Mouse (Mus musculus): ENCODE results near the gene Supt16.

Gene Supt16

GRCm38 (mm10) chr14:52118823-52119608 lies 78.2 kb downstream of the Supt16 start:
- ChIA-PET CTCF (interaction anchor here (0.6 to 2.3 kb wide), 17 partner anchors 11 to 220 kb away, joined by 3 to 8 read pairs (median 4); partner anchors contain the start of genes Hnrnpc (in 3 of the 4) and Supt16 (in 1 of the 4)), POLR2A (interaction anchor here in 3 of 4 experiments (0.5 to 12.3 kb wide), 71 partner anchors 9 to 236 kb away, joined by 3 to 345 read pairs (median 4); partner anchors contain the start of genes Hnrnpc (in 3 of the 3), Chd8 (in 2 of the 3), Supt16 (in 2 of the 3) and Mettl3 (in 1 of the 3))

- ChIA-PET CTCF (interaction anchor here in 3 of 4 experiments (0.6 to 2.3 kb wide), 14 partner anchors 10 to 188 kb away, joined by 3 to 8 read pairs (median 4); partner anchors contain the start of genes Hnrnpc (in 3 of the 3) and Supt16 (in 1 of the 3)), POLR2A (interaction anchor here in 3 of 4 experiments (0.5 to 12.3 kb wide), 58 partner anchors 8 to 246 kb away, joined by 3 to 345 read pairs (median 6); partner anchors contain the start of genes Hnrnpc (in 3 of the 3), Chd8 (in 2 of the 3), Supt16 (in 2 of the 3) and Mettl3 (in 1 of the 3))
These were observed 78.8 kb downstream of the Supt16 start for GRCm38 (mm10) chr14:52118456-52118822.

GRCm38 (mm10) chr14:52117241-52117640 lies 80.0 kb downstream of the Supt16 start:
- ChIA-PET CTCF (interaction anchor here in 1 of 4 experiments (0.5 to 1.1 kb wide), 2 partner anchors 29 to 234 kb away, joined by 3 to 5 read pairs; no protein-coding TSS in a partner anchor), POLR2A (interaction anchor here in 2 of 4 experiments (0.6 to 19.3 kb wide), 5 partner anchors 14 to 205 kb away, joined by 3 to 611 read pairs (median 149); partner anchors contain the start of gene Hnrnpc (in 2 of the 2))

GRCm38 (mm10) chr14:52114101-52114500 lies 83.1 kb downstream of the Supt16 start:
- ChIA-PET POLR2A (interaction anchor here (0.5 to 19.3 kb wide), 51 partner anchors 9 to 210 kb away, joined by 3 to 611 read pairs (median 5); partner anchors contain the start of genes Hnrnpc (in 4 of the 4), Rab2b (in 2 of the 4), Tox4 (in 2 of the 4) and Zfp219 (in 2 of the 4)), CTCF (interaction anchor here (0.6 to 3.2 kb wide), 8 partner anchors 9 to 205 kb away, joined by 3 to 32 read pairs (median 3); partner anchors contain the start of gene Hnrnpc (in 3 of the 4))
